Mouse (Mus musculus) forebrain, postnatal 0 days (tissue): ENCODE measurements around the gene Rsc1a1. TPM values are rescaled to one million over a fixed set of nuclear protein-coding genes. Genes with fewer than 3 reads are reported as not detected.

Experiments
- ATAC-seq: fragments of 200-750 bp; cut with Nextera tagmentation; 2 replicates; pipeline ENCODE4 v1.8.0; 2017; ENCODE audit warnings: mild to moderate bottlenecking, moderate library complexity
- DNase-seq: peaks from one replicate; pipeline ENCODE4 v3.0.0-alpha.2; 2015
- H3K27ac ChIP-seq: fragments of 300-500 bp; sonication (generic); 2 replicates; pipeline ENCODE4 v1.5.1; 2014; ENCODE audit warnings: low read depth, mild to moderate bottlenecking, antibody characterized with exemption, low read length, moderate library complexity, mixed read lengths
- H3K27me3 ChIP-seq: fragments of 300-500 bp; sonication (generic); 2 replicates; pipeline ENCODE4 v1.6.1; 2014; ENCODE audit warnings: mild to moderate bottlenecking, low read length, mixed read lengths; ENCODE audit not compliant: insufficient read depth
- H3K36me3 ChIP-seq: fragments of 300-500 bp; sonication (generic); 2 replicates; pipeline ENCODE4 v1.6.1; 2014; ENCODE audit warnings: mild to moderate bottlenecking, moderate library complexity; ENCODE audit not compliant: insufficient read depth
- H3K4me1 ChIP-seq: fragments of 300-500 bp; sonication (generic); 2 replicates; pipeline ENCODE4 v1.6.1; 2014; ENCODE audit warnings: antibody characterized with exemption; ENCODE audit not compliant: insufficient read depth
- H3K4me2 ChIP-seq: fragments of 300-500 bp; sonication (generic); 2 replicates; pipeline ENCODE4 v1.6.1; 2014; ENCODE audit warnings: low read depth, mild to moderate bottlenecking, moderate library complexity
- H3K4me3 ChIP-seq: fragments of 300-500 bp; sonication (generic); 2 replicates; pipeline ENCODE4 v1.5.1; 2014; ENCODE audit warnings: low read depth, low read length, mixed read lengths
- H3K9ac ChIP-seq: fragments of 300-500 bp; sonication (generic); 2 replicates; pipeline ENCODE4 v1.6.1; 2014; ENCODE audit warnings: mild to moderate bottlenecking
- H3K9me3 ChIP-seq: fragments of 300-500 bp; sonication (generic); 2 replicates; pipeline ENCODE4 v1.6.1; 2016; ENCODE audit warnings: low read length
- CTCF ChIP-seq: sonication (generic); IDR thresholded peaks from 2 replicates; pipeline ENCODE4 v1.5.1; 2016; ENCODE audit warnings: antibody characterized with exemption, control low read depth, low read depth
- WGBS: fragments of 180-500 bp; shearing (Covaris S2); extraction: QIAGEN DNeasy Blood & Tissue Kit; methylation state at CpG from one replicate; pipeline ENCODE4 v1.1.7; 2014; 5-methylcytosine and 5-hydroxymethylcytosine counted together
- polyA plus RNA-seq: library from polyadenylated mRNA; unstranded; fragments of >200 nt; fragmentation: Nextera tagmentation; extraction: Ambion mirVana; gene quantifications from 2 replicates; pipeline ENCODE4 v1.2.1, GENCODE M21; 2015
- total RNA-seq: library from RNA; depleted of rRNA; stranded (reverse); fragments of >200 nt; gene quantifications from 2 replicates; pipeline ENCODE4 v1.2.3, GENCODE M21; 2014

The Rsc1a1 gene
- total and polyA plus RNA-seq, 2 experiments from 2014 or later = 0.36 to 4.8 TPM

DNA sequence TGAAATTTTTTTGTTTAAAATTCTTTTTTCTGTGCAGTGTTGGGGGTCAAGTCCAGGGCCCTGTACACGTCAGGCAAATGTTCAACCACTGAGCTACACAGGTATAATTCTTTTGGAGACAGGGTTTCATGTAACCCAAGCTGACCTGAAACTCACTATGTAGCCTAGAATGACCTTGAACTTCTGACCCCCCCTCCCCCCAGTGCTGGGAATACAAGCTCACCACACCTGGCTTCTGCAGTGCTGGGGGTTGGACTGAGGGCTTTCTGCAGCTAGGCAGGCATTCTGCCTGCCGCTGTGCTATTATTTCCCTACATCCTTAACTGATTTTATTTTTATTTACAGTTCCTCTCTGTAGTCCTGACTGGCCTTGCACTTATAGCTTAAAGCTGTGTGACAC lies 6.4 kb downstream of the Rsc1a1 start:
- no peaks in the 10 kb centered on the region for H3K27me3 ChIP-seq
- H3K27ac ChIP-seq = no peak overlapping the region
- H3K4me1 ChIP-seq = no peaks in the 10 kb centered on the region
- DNase-seq = no peak
- H3K9ac ChIP-seq = no peak overlapping the region
- TF ChIP-seq CTCF = no peak
- H3K4me3 ChIP-seq = no peak overlapping the region
- H3K36me3 ChIP-seq = peaks cover 8% of the 10 kb centered on the region
- H3K4me2 ChIP-seq = no peak overlapping the region
- ATAC-seq = no peak
- no peaks in the 10 kb centered on the region for H3K9me3 ChIP-seq
- WGBS = 91% methylated on average over 2 of the region's 2 CpGs

DNA sequence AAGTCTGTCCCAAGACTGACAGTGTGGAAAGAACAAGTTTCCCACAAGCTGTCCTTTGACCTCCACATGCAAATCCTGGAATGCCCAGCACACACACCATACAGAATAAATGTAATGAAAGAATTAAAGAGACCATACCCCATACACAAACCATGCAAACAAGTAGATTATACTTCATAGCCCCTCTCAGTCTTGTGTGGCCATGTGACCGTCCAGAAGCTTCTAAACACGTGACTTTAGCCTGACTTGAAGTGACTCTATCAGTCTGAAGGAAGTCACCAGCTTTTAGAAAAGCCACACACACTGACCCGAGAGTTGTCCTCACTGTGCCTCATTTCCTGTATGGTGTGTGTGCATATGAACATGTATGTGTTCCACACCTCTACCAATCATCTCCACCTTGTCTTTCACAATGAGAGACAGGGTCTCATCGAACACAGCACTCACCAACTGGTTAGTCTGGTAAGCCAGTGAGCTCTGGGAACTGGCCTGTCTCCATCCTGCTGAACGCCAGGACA lies 8.9 kb downstream of the Rsc1a1 start:
- TF ChIP-seq CTCF = no peak
- Histone ChIP-seq H3K4me1 (no peaks in the 10 kb centered on the region), H3K4me3 (no peak overlapping the region), H3K27ac (no peak overlapping the region), H3K4me2 (no peak overlapping the region), H3K27me3 (no peaks in the 10 kb centered on the region), H3K9me3 (no peaks in the 10 kb centered on the region), H3K9ac (no peak overlapping the region), H3K36me3 (no peaks in the 10 kb centered on the region; the same call in 1 of the 2 replicates)
- DNase-seq = no peak
- 84% methylated on average over 5 of the region's 5 CpGs for WGBS
- no peak for ATAC-seq

DNA sequence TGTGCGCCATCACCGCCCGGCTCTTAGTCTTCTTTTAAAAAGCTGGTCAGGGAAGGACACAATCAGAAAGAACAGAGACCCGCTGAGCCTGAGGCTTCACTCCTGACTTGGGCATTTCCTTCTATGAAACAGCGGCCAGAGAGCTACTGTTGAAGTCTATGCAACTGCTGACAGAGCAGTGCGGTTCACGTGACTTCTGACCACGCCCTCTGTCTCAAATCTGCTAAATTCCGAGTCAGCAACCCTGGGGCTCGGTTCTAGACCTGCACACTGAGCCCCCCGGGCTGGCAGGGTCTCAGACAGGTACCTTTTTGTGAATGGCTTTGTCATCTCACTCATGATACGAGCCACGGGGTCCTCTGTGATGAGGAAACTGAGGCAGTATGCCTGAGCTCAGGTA lies 13.1 kb downstream of the Rsc1a1 start:
- H3K4me1 ChIP-seq = no peaks in the 10 kb centered on the region
- WGBS = 80% methylated on average over 13 of the region's 13 CpGs
- DNase-seq (no peak), ATAC-seq (no peak)
- H3K4me2 ChIP-seq = no peak overlapping the region
- H3K9ac ChIP-seq = no peak overlapping the region
- no peaks in the 10 kb centered on the region for H3K27me3 ChIP-seq
- no peak for TF ChIP-seq CTCF
- no peak overlapping the region for H3K4me3 ChIP-seq
- H3K36me3 ChIP-seq = no peaks in the 10 kb centered on the region
- no peaks in the 10 kb centered on the region for H3K9me3 ChIP-seq
- H3K27ac ChIP-seq = no peak overlapping the region

DNA sequence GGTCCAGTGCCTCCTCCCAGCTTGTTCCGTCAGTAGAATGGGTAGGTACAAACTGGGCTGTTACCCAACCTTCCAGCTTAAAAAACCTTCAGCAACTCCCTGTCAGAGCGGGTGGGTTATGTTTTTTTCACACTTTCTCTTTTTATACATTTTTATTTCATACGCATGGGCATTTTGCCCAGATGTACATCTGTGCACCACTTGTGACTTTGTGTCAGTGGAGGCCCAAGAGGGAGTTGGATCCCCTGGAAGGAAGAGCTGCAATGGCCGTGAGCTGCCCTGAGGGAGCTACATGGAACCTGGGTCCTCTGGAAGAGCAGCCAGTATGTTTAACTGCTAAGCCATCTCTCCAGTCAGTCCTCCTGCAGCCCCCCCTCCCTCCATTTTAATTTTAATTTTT lies 14.0 kb downstream of the Rsc1a1 start:
- DNase-seq (no peak), ATAC-seq (no peak)
- H3K9ac ChIP-seq = no peak overlapping the region
- H3K4me3 ChIP-seq = no peak overlapping the region
- H3K27me3 ChIP-seq = no peaks in the 10 kb centered on the region
- no peaks in the 10 kb centered on the region for H3K4me1 ChIP-seq
- H3K9me3 ChIP-seq = no peaks in the 10 kb centered on the region
- H3K4me2 ChIP-seq = no peak overlapping the region
- no peak overlapping the region for H3K27ac ChIP-seq
- no peaks in the 10 kb centered on the region for H3K36me3 ChIP-seq
- TF ChIP-seq CTCF = no peak
- WGBS = 71% methylated on average over 4 of the region's 4 CpGs

DNA sequence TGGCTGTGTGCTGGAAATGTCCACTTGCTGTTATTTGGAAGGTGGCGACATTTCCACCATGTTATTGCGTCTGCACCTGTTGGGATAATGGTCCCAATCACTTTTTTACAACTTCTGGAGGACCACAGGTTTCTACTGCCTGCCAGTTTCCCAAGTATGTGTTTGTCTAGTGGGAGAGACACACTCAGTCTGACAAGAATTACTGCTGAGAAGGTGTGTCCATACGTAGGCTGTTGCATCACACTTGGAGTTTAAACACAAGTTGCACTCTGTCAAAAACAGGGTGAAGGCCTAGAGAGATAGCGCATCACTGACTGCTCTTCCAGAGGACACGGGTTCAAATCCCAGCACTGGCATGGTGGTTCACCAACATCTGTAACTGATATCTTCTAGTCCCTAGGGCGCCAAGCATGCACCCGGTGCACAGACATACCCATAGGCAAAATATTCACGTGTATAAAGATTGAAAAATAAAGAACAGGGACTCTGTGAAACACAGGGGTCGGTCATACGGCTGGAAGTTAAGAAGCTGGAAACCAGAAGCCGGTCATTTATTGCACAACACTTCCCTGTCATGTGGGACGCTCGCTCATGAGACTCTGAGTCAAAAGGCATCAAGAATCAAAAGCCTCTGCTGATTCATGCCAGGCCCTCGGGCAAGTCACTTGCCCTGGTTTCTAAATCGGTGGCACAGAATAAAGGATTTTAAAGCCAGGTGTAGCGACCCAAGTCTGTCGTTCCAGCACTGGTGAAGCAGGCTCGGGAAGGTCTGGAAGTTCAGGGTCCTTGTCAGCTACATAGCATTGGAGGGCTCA lies 15.3 kb downstream of the Rsc1a1 start:
- 87% methylated on average over 18 of the region's 18 CpGs for WGBS
- no peaks in the 10 kb centered on the region for H3K27me3 ChIP-seq
- H3K27ac ChIP-seq = no peak overlapping the region
- no peak for DNase-seq
- no peak overlapping the region for H3K9ac ChIP-seq
- 0 out of 2 replicates have a peak, but pooled peaks cover under 1% of the 10 kb centered on the region for H3K4me1 ChIP-seq
- TF ChIP-seq CTCF = no peak
- no peaks in the 10 kb centered on the region for H3K36me3 ChIP-seq
- H3K4me3 ChIP-seq = no peak overlapping the region
- no peak overlapping the region for H3K4me2 ChIP-seq
- ATAC-seq = no peak
- no peaks in the 10 kb centered on the region for H3K9me3 ChIP-seq

DNA sequence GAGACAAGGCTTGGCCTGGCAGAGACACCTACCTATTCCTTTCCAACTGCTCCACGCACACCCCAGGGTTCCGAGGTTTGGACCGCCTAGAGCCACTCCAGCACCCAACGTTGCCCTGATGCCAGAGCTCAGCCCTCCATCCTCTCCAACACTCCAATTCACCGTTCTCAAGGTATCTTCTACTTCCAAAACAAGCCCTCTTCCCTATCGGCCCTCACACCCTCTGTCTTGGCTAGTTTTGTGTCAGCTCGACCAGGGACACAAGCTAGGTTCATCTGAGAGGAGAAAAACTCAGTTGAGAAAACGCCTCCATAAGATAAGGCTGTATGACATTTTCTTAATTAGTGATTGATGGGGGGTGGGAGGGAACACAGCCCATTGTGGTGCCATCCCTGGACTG lies 20.6 kb downstream of the Rsc1a1 start, which contains the start of gene Plekhm2:
Plekhm2 (minus strand) TSS at position 101 of the 400 bp plus-strand sequence.
- 69% methylated on average over 8 of the region's 8 CpGs for WGBS
- peak; percentile 9 for DNase-seq
- H3K4me2 ChIP-seq = peak within 1 kb of the TSS; percentile 88
- TF ChIP-seq CTCF = no peak
- H3K9me3 ChIP-seq = no peaks in the 10 kb centered on the region
- H3K27me3 ChIP-seq = no peaks in the 10 kb centered on the region
- peaks cover 10% of the 10 kb centered on the region for H3K4me1 ChIP-seq
- H3K9ac ChIP-seq = peak within 1 kb of the TSS; percentile 94
- H3K36me3 ChIP-seq = peaks cover 12% of the 10 kb centered on the region; the same call in 1 of the 2 replicates
- H3K27ac ChIP-seq = peak within 1 kb of the TSS; percentile 86
- peak within 1 kb of the TSS; percentile 81 for H3K4me3 ChIP-seq
- ATAC-seq = no peak; the same call in 1 of the 2 replicates
